Mouse (Mus musculus) hindbrain, embryonic 14.5 days (tissue): ENCODE data around the gene Wdr3. TPM values are rescaled to one million over a fixed set of nuclear protein-coding genes. Genes with fewer than 3 reads are reported as not detected.

Experiments used
- ATAC-seq: fragments of 200-750 bp; cut with Nextera tagmentation; 2 replicates; pipeline ENCODE4 v1.8.0; 2017; ENCODE audit warnings: moderate number of reproducible peaks, mild to moderate bottlenecking, moderate TSS enrichment, moderate library complexity; ENCODE audit not compliant: low FRiP score
- DNase-seq: peaks from one replicate; pipeline ENCODE4 v3.0.0-alpha.2; 2015; ENCODE audit warnings: low spot score
- H3K27ac ChIP-seq: fragments of 300-500 bp; sonication (generic); 2 replicates; pipeline ENCODE4 v1.5.1; 2014; ENCODE audit warnings: mild to moderate bottlenecking, moderate library complexity
- H3K27me3 ChIP-seq: fragments of 300-500 bp; sonication (generic); 2 replicates; pipeline ENCODE4 v1.6.1; 2014; ENCODE audit warnings: mild to moderate bottlenecking, low read length, mixed read lengths; ENCODE audit not compliant: control insufficient read depth, insufficient read depth
- H3K36me3 ChIP-seq: fragments of 300-500 bp; sonication (generic); replicated peaks from 2 replicates; pipeline ENCODE4 v1.6.1; 2014; ENCODE audit not compliant: control insufficient read depth, insufficient read depth
- H3K4me1 ChIP-seq: fragments of 300-500 bp; sonication (generic); replicated peaks from 2 replicates; pipeline ENCODE4 v1.6.1; 2014; ENCODE audit warnings: antibody characterized with exemption, low read length, mixed read lengths; ENCODE audit not compliant: control insufficient read depth, insufficient read depth
- H3K4me2 ChIP-seq: fragments of 300-500 bp; sonication (generic); replicated peaks from 2 replicates; pipeline ENCODE4 v1.6.1; 2014; ENCODE audit warnings: mild to moderate bottlenecking, moderate library complexity
- H3K4me3 ChIP-seq: fragments of 300-500 bp; sonication (generic); replicated peaks from 2 replicates; pipeline ENCODE4 v1.5.1; 2014; ENCODE audit warnings: mild to moderate bottlenecking, low read length
- H3K9ac ChIP-seq: fragments of 300-500 bp; sonication (generic); 2 replicates; pipeline ENCODE4 v1.6.1; 2014
- H3K9me3 ChIP-seq: fragments of 300-500 bp; sonication (generic); 2 replicates; pipeline ENCODE4 v1.6.1; 2016; ENCODE audit warnings: low read length; ENCODE audit not compliant: control insufficient read depth
- WGBS: fragments of 180-500 bp; shearing (Covaris S2); extraction: QIAGEN DNeasy Blood & Tissue Kit; methylation state at CpG from one replicate; pipeline ENCODE4 v1.1.7; 2014; 5-methylcytosine and 5-hydroxymethylcytosine counted together
- polyA plus RNA-seq: library from polyadenylated mRNA; unstranded; fragments of >200 nt; fragmentation: Nextera tagmentation; extraction: Ambion mirVana; gene quantifications from 2 replicates; pipeline ENCODE4 v1.2.1, GENCODE M21; 2014

Wdr3 gene
- 30.6 and 36.4 TPM in 2 replicates for polyA plus RNA-seq

GRCm38 (mm10) chr3:100162315-100163105, at the start of gene Wdr3, which contains the start of gene Gdap2:
Gene Wdr3 (minus strand): TSS chr3:100162407.
Gene Gdap2 (plus strand): TSS chr3:100162381.
- no peaks in the 10 kb centered on the region for H3K27me3 ChIP-seq

GRCm38 (mm10) chr3:100206973-100207372, 44.8 kb upstream of the Wdr3 start:
- ATAC-seq: no peak
- H3K9me3 ChIP-seq: no peaks in the 10 kb centered on the region
- no peaks in the 10 kb centered on the region for H3K4me1 ChIP-seq
- no peak overlapping the region for H3K9ac ChIP-seq
- H3K4me2 ChIP-seq: no peak overlapping the region
- no peak overlapping the region for H3K27ac ChIP-seq
- no peak for DNase-seq
- no peak overlapping the region for H3K4me3 ChIP-seq
- peaks cover 63% of the 10 kb centered on the region for H3K36me3 ChIP-seq
- H3K27me3 ChIP-seq: no peaks in the 10 kb centered on the region
- 71% methylated on average over 1 of the region's 1 CpGs for WGBS

More at GRCm38 (mm10) chr3:100162315-100163105, at the start of gene Wdr3, which contains the start of gene Gdap2:
- Histone ChIP-seq H3K4me3 (peak within 1 kb of the TSS; percentile 82), H3K9ac (peak within 1 kb of the TSS; percentile 80), H3K4me2 (peak within 1 kb of the TSS; percentile 60), H3K36me3 (peaks cover 25% of the 10 kb centered on the region), H3K9me3 (no peaks in the 10 kb centered on the region), H3K27ac (peak within 1 kb of the TSS; percentile 89), H3K4me1 (peaks cover 16% of the 10 kb centered on the region)
- WGBS: under 1% methylated on average over 54 of the region's 55 CpGs
- peak; percentile 99 for DNase-seq
- ATAC-seq: peak; percentile 100

- Histone ChIP-seq H3K9me3 (no peaks in the 10 kb centered on the region), H3K4me1 (no peaks in the 10 kb centered on the region), H3K4me2 (no peak overlapping the region), H3K9ac (no peak overlapping the region), H3K4me3 (no peak overlapping the region), H3K36me3 (peaks cover 96% of the 10 kb centered on the region), H3K27me3 (no peaks in the 10 kb centered on the region), H3K27ac (no peak overlapping the region)
- DNase-seq: no peak
- WGBS: 94% methylated on average over 7 of the region's 7 CpGs
- no peak for ATAC-seq
Observed at GRCm38 (mm10) chr3:100201554-100201953, 39.3 kb upstream of the Wdr3 start.

GRCm38 (mm10) chr3:100194210-100194609, 32.0 kb upstream of the Wdr3 start:
- Histone ChIP-seq H3K27ac (no peak overlapping the region), H3K4me1 (no peaks in the 10 kb centered on the region), H3K4me3 (no peak overlapping the region), H3K27me3 (no peaks in the 10 kb centered on the region), H3K36me3 (peaks cover 79% of the 10 kb centered on the region), H3K4me2 (no peak overlapping the region), H3K9ac (no peak overlapping the region), H3K9me3 (no peaks in the 10 kb centered on the region)
- 56% methylated on average over 5 of the region's 5 CpGs for WGBS
- no peak for DNase-seq
- ATAC-seq: no peak

- Histone ChIP-seq H3K4me2 (no peak overlapping the region), H3K27ac (no peak overlapping the region), H3K9me3 (no peaks in the 10 kb centered on the region), H3K9ac (no peak overlapping the region), H3K27me3 (no peaks in the 10 kb centered on the region), H3K4me3 (no peak overlapping the region), H3K36me3 (peaks cover 84% of the 10 kb centered on the region), H3K4me1 (no peaks in the 10 kb centered on the region)
- WGBS: 77% methylated on average over 11 of the region's 11 CpGs
- no peak for DNase-seq
- ATAC-seq: peak; percentile 72
Observed at GRCm38 (mm10) chr3:100189861-100190260, 27.7 kb upstream of the Wdr3 start.

GRCm38 (mm10) chr3:100189444-100189843, 27.2 kb upstream of the Wdr3 start:
- DNase-seq (peak; percentile 88), ATAC-seq (peak; percentile 89)
- Histone ChIP-seq H3K4me3 (no peak overlapping the region), H3K4me1 (no peaks in the 10 kb centered on the region), H3K9me3 (no peaks in the 10 kb centered on the region), H3K36me3 (peaks cover 88% of the 10 kb centered on the region), H3K9ac (no peak overlapping the region), H3K27me3 (no peaks in the 10 kb centered on the region), H3K4me2 (no peak overlapping the region), H3K27ac (no peak overlapping the region)
- 45% methylated on average over 1 of the region's 1 CpGs for WGBS

- no peaks in the 10 kb centered on the region for H3K27me3 ChIP-seq
- no peak overlapping the region for H3K4me3 ChIP-seq
- no peak for ATAC-seq
- 88% methylated on average over 3 of the region's 3 CpGs for WGBS
- DNase-seq: no peak
- H3K4me2 ChIP-seq: no peak overlapping the region
- H3K4me1 ChIP-seq: no peaks in the 10 kb centered on the region
- no peak overlapping the region for H3K27ac ChIP-seq
- no peaks in the 10 kb centered on the region for H3K9me3 ChIP-seq
- H3K36me3 ChIP-seq: peaks cover 96% of the 10 kb centered on the region
- no peak overlapping the region for H3K9ac ChIP-seq
Observed at GRCm38 (mm10) chr3:100180471-100180870, 18.3 kb upstream of the Wdr3 start.

GRCm38 (mm10) chr3:100176031-100176430, 13.8 kb upstream of the Wdr3 start:
- no peak for DNase-seq
- ATAC-seq: no peak
- Histone ChIP-seq H3K4me1 (no peaks in the 10 kb centered on the region), H3K4me3 (no peak overlapping the region), H3K27ac (no peak overlapping the region), H3K36me3 (peaks cover 96% of the 10 kb centered on the region), H3K9ac (no peak overlapping the region), H3K4me2 (no peak overlapping the region), H3K9me3 (no peaks in the 10 kb centered on the region), H3K27me3 (no peaks in the 10 kb centered on the region)
- 89% methylated on average over 2 of the region's 2 CpGs for WGBS

GRCm38 (mm10) chr3:100164991-100165390, 2.8 kb upstream of the Wdr3 start:
- no peak for ATAC-seq
- H3K27me3 ChIP-seq: no peaks in the 10 kb centered on the region
- no peaks in the 10 kb centered on the region for H3K9me3 ChIP-seq
- H3K9ac ChIP-seq: no peak overlapping the region
- no peak overlapping the region for H3K4me2 ChIP-seq
- H3K4me1 ChIP-seq: peaks cover 16% of the 10 kb centered on the region
- no peak overlapping the region for H3K27ac ChIP-seq
- no peak for DNase-seq
- H3K4me3 ChIP-seq: no peak overlapping the region
- peaks cover 19% of the 10 kb centered on the region for H3K36me3 ChIP-seq
